Mouse (Mus musculus) adrenal gland, postnatal 25 days (tissue): ENCODE results near the gene Fmnl3. TPM values are rescaled to one million over a fixed set of nuclear protein-coding genes. Genes with fewer than 3 reads are reported as not detected.

ENCODE experiments used
- DNase-seq: peaks from one replicate; pipeline ENCODE4 v3.0.0; 2021; ENCODE audit warnings: mixed read lengths
- total RNA-seq: library from RNA; stranded (reverse); gene quantifications from 2 replicates; pipeline ENCODE4 v1.2.3, GENCODE M21; 2021

The Fmnl3 gene
- total RNA-seq, 1 experiment from 2014 or later, result 24.1 TPM

DNA sequence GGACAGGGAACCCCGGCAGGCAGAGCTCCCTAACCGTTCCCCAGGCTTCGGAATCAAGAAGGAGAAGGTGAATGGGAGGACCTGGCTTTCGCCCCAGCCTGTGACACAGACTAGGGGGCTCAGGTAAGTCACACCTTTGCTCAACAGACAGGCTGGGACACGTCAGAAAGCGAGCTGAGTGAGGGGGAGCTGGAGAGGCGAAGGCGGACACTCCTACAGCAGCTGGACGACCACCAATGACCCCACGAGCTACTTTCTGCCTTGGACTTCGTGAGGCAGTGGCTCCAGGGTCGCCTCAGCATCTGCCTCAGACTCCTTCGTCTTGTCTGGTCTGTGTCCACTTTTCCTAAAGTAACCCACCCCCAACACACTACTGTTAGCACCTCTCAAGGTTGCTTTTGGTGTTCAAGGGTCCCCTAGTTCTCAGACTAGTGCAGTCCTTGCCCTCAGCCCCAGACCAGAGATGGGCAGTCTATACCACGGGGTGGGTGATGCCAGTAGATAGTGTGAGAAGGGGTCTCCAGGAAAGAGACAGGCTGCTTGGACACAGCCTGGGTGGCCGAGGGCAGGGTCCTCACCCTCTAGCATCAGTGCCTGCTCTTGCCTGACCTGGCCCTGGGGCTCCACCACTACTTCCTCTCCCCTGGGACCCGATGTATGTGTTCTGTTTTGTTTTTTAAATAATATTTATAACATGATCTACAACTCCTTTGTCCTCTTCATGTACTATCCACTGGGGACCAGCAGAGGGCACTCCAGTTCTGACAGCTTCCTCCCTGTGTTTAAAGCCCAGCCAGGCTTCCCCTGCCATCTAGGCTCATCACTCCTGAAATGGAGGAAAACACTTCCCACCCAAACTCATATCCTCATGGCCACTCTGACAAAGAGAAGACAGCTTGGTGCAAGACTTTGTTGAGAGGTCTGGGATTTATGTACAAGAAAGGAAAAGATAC is 53.7 kb downstream of the Fmnl3 start:
- DNase-seq, result peak; percentile 73

DNA sequence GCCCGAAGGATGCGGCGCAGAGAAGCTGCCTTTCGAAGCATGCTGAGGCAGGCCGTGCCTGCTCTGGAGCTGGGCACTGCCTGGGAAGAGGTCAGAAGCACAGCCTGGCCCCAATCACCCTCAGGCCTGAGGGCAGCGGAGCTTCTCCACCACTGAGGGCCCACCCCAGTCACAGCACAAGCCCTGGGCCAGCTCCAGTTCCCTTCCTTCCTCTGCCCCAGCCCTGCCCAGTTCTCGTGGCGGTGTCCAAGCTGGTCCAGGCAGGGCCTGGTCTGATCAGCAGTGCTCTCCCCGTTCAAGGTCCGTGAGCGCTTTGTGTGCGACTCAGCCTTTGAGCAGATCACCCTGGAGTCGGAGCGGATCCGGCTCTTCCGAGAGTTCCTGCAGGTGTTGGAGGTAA is 55.4 kb downstream of the Fmnl3 start:
- DNase-seq, result no peak

DNA sequence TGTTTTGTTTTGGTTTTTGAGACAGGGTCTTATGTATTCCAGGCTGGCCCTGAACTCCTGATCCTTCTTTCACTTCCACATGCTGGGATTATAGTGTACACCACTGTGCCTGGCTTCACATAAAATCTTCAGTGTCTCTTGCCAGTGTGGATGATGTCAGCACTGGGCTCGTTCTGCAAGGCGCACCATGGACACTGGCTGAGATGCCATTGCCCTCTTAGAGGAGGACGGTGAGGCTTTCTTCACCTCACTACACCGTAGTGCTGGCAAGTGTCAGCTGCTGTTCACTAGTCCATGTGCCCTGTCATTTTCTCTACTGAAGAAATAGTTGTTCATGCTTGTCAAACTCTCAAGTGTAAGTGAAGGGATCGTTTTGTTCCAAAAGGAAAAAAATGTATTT is 59.7 kb downstream of the Fmnl3 start:
- no peak for DNase-seq

DNA sequence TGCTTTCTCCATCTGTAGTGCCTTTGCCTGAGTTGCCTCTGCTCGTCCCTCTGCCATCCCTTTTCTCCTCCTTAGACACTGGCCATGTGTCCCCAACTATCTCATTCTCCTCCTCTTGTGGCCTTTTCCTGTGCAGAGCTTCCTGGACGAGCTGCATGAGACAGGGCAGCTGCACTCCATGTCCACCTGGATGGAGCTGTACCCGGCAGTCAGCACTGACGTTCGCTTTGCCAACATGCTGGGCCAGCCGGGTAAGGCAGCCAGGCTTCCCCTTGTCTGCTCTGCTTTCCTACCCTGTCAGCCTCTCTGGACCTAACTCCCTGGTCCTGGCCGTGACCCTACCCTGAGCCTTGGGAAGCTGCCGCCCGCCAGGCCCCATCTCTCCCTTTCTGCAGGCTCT is 60.7 kb downstream of the Fmnl3 start:
- no peak for DNase-seq

DNA sequence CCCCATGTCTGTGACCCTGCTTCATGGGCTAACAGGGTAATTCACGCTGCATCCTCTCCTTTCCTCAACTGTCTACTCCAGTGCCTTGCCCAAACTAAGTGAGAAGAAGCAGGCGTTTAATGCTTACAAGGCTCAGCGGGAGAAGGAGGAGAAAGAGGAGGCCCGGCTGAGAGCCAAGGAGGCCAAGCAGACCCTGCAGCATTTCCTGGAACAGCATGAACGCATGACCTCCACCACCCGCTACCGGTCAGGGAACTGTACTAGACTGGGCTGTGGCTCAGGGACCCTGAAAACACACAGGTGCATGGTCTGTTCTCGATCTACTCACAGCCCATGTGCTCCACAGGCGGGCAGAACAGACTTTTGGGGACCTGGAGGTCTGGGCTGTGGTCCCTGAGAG is 62.8 kb downstream of the Fmnl3 start:
- DNase-seq, result no peak

DNA sequence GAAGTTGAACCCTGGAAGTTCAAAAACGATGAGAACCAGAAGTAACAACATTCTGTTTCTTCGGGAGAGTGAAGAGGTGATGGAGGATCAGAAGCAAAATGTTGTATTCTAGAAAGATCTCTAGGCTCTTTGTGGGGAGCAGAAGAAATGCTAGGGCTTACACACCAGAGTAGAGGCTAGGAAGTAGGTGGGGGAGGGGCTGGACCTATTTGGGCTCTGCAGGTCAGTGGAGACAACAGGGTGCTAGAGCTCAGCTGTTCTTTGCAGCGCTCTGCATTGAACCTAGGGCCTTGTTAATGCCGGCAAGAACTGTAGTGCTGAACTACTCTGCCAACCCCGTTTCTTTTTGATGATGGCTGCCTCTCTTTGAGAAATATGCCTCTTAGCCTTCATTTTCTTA is 74.1 kb downstream of the Fmnl3 start:
- no peak for DNase-seq

DNA sequence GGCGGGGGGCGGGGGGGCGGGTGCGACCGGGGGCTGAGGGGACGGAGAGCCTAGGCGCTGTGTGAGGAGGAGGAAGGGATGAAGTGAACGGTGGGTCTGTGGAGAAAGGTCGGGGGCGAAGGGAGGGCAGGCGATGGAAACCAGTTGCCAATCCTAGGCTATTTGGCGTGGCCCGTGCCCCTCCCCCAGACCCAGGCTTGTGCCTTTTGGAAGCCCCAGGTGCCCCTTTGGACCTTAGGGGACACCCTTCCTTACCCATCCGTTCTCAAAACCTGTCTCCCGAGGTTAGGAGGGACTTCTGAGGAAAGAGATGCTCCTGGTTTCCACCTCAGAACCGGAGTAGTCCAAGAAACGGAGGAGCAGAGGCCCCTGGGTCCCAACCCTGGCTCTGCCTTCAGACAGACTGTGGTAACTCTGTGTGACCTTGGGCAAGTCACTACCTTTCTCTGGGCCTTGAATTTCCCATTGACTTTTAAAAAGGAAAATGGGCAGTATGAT is 74.7 kb downstream of the Fmnl3 start, which contains the start of gene Fam186b:
Fam186b (minus strand) TSS at position 405 of the 498 bp plus-strand sequence.
- no peak for DNase-seq

DNA sequence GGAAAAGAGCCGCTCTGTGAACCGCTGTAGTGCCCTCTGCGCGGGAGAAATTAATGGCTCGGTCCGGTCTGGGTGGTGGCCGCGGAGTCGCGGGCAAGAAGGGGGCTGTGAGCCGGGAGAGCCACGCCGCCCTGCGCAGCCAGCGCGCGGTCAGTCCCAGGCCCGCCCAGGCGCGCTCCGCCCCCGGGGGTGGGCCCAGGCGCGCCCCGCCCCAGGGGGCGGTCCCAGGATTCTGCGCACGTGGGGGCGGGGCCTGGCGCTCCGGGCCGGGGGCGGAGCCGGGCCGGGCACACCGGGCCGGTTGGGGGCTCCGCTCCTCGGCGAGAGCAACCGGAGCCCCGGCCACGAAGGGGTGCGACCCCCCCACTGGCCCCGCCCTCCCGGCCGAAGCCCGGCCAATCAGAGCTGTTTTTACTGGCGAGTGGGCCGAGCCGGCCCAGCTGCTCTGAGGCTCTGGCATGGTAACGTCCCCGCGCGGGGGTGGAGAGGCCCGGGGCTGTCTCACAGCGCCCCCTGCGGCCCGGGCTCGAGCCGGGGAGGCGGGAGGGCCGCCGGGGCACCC is 75.4 kb downstream of the Fmnl3 start, which contains the start of gene Prpf40b:
Prpf40b (plus strand) TSS at position 275 of the 562 bp plus-strand sequence.
- DNase-seq, result peak; percentile 96

DNA sequence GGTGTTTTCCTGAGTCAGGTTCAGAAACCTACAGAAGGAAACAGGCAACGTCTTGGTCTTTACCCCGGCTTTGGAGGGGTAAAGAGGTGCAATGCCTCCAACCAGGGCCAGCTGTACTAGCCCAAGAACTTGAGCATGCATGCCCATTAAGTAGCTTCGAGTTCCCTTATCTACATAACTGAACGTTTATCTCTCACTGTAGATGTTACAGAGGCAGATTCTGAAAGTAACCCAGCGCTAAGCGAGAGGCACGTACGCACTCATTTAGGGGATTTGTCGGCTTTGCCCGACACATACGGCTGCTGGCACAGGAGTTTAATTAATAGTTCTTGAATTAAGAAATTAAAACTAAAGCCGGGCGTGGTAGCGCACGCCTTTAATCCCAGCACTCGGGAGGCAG is 76.0 kb downstream of the Fmnl3 start:
- DNase-seq, result no peak

DNA sequence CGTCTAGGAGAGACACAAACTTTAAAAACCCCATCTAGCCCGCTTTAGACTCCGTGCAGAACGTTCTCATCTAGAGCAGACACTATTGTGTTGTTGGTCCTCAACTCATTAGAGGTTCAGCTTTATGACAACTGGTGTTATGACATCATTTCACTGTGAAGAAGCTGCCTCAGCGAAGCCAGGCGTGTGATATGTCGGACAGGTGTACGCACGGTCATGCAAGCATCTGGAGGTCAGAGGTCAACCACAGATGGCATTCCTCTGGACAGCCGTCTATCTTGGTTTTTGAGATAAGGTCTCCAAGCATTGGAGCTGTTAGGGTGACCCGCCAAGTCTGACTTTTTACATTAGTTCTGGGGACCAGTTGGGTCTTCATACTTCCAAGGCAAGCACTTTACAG is 79.7 kb downstream of the Fmnl3 start:
- DNase-seq, result no peak

DNA sequence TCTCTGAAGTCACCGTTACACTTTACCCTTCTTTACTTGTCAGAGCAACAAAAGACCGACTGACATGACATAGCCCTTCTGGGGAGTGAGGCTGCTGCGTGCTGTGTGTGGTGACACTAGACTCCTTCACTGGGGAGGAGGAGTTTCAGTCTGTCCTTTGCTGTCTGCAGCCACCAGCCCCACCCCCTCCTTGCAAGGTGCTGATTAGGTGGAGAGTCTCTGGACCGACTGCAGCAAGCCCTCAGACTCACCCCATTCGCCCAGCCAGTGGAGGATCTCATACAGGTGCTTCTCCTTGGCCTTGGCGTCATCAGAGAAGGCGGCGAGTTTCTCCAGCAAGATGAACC is 85.1 kb downstream of the Fmnl3 start:
- DNase-seq, result no peak

DNA sequence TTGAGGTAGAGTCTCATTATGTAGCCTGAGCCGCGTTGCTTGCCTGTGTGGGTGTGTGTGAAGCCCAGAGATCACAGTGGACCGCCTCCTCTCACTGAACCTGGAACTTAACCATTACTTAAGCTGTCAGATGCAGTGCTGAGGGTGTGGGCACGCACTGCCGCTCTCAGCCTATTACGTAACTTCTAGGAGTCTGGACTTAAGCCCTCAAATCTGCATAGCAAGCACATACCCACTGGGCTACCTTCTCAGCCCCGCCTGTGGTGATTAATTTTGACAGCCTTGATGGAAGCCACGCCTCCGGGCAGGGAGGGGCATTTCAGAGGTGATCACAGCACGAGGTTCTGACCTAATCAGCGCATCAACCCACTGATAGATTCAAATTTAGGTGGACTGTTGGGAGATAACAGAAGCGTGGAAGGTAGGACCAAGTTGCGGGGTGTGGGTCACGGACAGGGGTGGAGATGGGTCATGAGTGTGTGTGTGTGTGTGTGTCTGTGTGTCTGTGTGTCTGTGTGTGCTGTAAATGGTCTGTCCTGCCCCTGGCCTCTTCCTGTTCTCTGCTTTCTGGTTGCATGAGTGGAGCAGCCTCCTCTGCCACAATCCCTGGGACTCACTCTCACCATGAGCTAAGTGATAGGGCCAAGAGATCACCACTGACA is 85.6 kb downstream of the Fmnl3 start:
- DNase-seq, result no peak

DNA sequence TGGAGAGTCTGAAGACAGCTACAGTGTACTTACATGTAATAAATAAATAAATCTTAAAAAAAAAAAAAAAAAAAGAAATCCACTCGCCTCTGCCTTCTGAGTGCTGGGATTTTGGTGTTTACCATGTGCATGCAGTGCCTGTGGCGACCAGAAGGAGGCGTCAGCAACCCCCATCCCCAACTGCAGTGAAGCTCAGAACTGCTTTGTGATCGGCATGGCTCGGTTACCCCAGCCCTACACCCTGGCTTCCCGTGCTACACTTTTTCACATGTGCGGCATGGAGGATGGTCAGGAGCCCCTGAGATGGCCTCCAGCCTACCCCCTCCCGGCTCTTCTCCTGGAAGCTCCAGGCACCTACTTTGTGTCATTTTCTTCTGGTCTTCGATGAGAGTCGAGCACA is 86.8 kb downstream of the Fmnl3 start:
- no peak for DNase-seq

DNA sequence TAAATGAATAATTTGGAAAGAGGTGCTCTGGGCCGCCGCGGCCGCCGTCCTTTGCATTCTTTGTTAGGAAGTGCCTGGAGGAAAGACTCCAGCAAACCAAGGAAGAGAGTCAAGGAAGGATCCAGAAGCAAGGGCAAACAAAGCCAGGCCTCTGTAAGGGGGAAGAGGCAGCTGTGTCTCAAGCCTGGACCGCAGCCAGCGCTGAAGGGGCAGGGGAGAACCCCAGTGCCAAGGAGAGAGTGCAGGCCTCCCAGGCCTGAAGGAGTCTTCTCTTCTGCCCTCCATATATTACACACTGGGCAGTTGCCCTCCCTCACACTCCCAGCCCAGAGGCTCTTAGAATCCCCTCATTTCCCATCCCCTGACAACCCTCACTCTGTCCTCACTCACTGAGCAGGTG is 92.0 kb downstream of the Fmnl3 start:
- DNase-seq, result no peak

DNA sequence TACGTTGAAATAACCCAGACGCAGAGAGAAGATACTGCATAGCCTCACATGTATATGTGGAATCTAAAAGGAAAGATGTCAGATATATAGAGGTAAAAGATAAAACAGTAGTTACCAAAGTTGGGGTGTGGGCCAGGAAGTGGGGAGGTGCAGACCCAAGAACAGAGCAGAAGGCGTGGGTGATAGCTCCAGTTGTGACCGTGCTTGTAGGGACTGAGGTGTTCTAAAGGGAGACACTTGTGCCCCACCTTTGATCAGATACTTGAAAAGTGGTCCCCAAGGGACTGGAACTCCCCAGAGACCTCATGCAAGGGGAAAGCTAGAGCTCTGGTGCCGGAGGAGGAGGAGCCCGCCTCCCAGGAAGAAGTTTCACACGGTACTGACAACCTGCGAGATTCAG is 94.2 kb downstream of the Fmnl3 start:
- DNase-seq, result no peak

Other genes starting within 250 kb of the Fmnl3 start
- gene Spats2, start 244.6 kb downstream of the Fmnl3 start, total RNA-seq, result 18.7 and 19.6 TPM in 2 replicates
- gene Kcnh3, start 145.6 kb downstream of the Fmnl3 start, total RNA-seq, result 0.67 and 1.2 TPM in 2 replicates
- gene Mcrs1, start 118.5 kb downstream of the Fmnl3 start, total RNA-seq, result 32.5 and 54.6 TPM in 2 replicates
- 55.2 and 59.6 TPM in 2 replicates for gene Prpf40b, start 75.4 kb downstream of the Fmnl3 start, total RNA-seq
- 2.4 and 4.8 TPM in 2 replicates for gene Fam186b, start 74.6 kb downstream of the Fmnl3 start, total RNA-seq
- gene Tmbim6, start 22.4 kb upstream of the Fmnl3 start, total RNA-seq, result 719 and 813 TPM in 2 replicates
- gene Nckap5l, start 87.3 kb upstream of the Fmnl3 start, total RNA-seq, result 40.6 and 42.1 TPM in 2 replicates
- 6.2 and 7.7 TPM in 2 replicates for gene Bcdin3d, start 104.2 kb upstream of the Fmnl3 start, total RNA-seq
- 24.3 TPM in 2 replicates for gene Faim2, start 157.7 kb upstream of the Fmnl3 start, total RNA-seq
- gene Aqp2, start 208.6 kb upstream of the Fmnl3 start, total RNA-seq, result 0.82 TPM in 1 of 2 replicates, not detected in the other
- 1.9 and 3.3 TPM in 2 replicates for gene Aqp5, start 220.3 kb upstream of the Fmnl3 start, total RNA-seq
- gene Aqp6, start 230.9 kb upstream of the Fmnl3 start, total RNA-seq, result not detected in 2 replicates